Mouse (Mus musculus): Measurements from ENCODE around the gene Nup107.

DNA sequence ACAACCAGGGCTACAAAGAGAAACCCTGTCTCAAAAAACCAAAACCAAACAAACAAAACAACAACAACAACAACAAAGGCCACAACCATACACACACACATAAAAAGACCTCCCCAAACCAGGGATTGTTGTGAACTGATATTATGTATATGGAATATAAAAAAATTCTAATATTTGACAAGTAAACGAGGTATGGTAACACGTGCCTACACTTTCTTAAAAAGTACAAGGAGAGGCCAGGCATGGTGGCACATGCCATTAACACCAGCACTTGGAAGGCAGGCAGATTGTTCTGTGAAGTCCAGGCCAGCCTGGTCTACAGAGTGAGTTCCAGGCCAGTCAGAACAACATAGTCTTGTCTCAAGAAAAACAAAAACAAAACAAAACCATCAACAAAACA lies 49.3 kb downstream of the Nup107 start:
- TF ChIP-seq CTCF (IDR thresholded peaks at IDR 0.05; ENCODE audit: insufficient read depth, low read depth, low read length): no peak
- TF ChIP-seq POLR2A (IDR thresholded peaks at IDR 0.05; ENCODE audit: insufficient read depth, low read depth, low read length): no peak

All from olfactory bulb, adult 2 months (tissue).